Mouse (Mus musculus) frontal cortex, postnatal 25 days (tissue): ENCODE data around the gene Pard3.

Experiments used
- DNase-seq, 2 experiments: peaks; one replicate each; pipeline ENCODE4 v3.0.0; 2022; ENCODE audit warnings: low spot score in 2 of 2

Pard3 gene

DNA sequence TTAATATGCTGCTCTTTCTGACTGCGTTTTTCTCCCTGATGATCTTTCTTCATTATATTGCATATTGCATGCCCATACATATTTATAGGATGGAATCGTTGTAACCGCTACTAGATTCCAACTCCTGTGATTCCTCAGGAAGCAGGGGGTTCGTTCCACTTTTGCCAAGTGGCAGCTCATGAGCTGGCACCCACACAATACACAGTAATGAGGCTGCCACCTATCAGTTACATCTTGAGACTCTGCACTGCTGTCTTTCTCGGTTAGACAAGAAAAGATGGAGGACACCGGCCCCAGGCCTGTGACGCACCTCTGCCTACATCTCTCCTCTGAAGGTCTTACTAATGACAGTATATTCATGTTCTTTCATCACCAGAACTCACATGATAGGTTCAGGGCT lies 364.3 kb downstream of the Pard3 start:
- DNase-seq = no peak

DNA sequence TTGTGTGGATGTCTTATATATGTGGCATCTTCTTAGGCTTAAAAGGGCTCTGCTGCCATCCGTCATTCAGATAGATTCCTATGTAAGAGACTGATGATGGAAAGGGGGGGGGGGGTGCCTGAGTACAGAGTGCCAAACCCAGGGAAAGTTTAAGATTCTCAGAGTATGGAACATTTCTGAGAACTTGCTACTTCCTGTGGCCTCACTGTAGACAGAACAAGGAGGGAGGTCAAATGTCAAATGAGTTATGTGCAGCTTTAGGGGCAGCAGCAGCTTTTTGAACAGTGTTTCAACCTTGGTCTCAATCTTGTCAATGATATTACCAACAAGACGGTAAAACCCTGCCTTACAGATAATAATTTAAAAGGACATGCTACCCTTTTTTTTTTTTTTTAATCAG lies 367.5 kb downstream of the Pard3 start:
- DNase-seq = no peak

DNA sequence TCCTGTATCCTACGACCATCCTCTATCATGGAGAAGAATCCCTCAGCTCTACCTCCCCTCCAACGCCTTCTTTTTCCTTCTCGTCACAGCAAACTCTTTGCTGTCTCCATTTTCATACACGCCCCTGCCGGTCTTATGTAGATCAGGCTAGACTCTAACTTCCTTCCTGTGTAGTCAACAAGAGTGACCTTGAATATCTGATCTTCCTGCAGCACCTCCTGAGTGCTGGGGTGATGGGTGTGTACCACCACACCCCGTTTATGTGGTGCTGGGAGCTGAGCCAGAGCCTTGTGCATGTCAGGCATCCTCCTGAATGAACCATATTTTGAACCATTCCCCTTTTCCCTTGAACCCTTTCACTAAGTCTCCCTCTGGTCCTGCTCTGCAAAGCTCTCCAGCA lies 372.3 kb downstream of the Pard3 start:
- DNase-seq = no peak

DNA sequence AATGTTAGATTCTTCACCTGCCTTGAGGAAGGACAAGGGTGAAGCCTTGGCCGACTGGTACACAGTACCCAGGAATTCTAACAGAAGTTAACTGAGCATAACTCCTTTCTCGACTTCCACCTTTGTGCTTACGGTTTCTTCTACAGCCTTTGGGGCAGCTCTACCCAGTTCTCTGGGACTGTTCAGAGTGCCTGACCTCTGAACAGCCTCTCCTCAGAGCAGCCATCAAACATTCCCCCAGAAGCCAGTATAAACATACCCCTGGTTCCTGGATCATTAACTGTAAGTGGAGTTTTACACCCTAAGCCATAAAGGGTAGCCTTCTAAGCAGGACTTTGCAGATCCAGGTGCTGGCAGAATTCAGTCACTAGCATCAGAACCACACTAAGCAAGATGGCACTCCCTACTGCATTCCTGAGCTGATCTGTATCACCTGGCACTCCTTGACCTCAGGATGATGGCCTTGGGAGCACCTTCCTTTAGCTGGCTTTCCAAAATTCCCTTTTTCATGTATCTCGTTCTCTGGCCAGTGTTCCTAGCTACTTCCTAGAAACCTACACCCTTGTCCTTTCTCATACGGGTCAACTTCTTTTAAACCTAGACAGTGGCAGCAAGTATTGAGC lies 374.0 kb downstream of the Pard3 start:
- DNase-seq = no peak

DNA sequence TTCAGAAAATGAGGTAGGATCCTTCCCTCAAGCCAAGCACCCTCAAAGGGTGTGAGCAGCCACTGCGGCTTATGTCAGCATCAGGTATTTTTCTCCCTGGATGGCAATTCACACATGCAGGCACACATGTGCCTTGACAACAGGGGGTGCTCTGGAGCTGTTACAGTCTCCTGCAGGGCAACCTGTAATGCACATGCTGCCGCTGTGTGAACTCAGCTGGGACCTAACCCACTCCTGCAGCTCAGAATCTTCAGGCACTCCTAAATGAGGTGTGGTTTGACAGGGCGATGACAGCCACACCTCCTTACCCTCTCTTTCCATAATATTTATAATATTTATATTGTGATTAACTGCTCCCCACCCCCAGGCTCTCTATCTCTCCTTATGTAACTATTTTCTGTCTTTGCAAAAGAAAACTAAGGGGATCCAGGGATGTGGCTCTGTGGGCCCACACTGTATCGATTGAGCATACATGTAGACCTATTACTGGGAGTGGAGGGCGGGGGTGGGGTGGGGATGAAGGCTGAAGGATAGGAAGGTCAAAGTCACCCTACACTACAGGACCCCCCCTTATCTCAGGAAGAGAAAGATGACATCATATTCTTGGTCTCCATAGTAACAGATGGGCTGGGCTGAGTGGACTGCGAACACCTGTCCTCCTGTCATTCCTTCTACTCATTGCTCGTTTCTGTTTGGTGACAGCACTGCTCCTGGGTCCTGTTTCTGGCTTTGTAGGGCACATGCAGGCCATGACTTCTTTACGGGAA lies 375.1 kb downstream of the Pard3 start:
- peak; percentile 9 to 40 for DNase-seq

DNA sequence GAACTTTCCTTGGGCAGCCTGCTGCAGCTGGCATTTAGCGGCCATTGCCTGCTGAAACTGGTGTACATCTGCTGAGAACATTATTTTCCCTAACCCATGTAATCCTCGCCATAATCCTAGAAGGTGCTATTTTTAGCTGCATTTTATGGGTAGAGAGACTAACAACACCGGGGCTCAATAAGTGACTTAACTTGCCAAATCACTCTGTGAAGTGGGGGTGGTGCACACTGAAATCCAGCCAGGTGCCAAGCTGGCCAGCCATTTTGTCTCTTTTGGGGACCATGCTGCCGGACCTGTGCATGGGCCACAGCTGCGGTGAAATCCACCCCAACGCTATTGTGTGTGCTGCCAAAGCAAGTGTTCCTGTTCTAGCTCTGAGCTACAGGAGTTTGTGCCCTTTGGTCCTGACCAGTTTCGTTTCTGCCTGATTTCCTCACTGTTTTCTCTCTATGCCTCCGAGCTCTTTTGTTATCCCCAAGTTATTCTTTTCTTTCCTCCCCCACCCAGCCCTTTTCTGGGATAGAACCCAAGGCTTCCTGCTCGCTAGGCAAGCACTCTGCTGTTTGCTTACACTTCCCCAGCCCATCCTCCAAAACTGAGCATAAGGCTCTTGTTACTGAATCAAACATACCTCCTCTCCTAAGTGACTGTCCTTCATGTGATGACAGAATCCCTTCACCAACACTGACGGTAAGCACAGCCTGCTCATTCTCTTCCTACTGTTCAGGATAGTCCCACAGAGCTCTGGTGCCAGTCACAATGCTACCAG lies 375.9 kb downstream of the Pard3 start:
- DNase-seq = no peak

DNA sequence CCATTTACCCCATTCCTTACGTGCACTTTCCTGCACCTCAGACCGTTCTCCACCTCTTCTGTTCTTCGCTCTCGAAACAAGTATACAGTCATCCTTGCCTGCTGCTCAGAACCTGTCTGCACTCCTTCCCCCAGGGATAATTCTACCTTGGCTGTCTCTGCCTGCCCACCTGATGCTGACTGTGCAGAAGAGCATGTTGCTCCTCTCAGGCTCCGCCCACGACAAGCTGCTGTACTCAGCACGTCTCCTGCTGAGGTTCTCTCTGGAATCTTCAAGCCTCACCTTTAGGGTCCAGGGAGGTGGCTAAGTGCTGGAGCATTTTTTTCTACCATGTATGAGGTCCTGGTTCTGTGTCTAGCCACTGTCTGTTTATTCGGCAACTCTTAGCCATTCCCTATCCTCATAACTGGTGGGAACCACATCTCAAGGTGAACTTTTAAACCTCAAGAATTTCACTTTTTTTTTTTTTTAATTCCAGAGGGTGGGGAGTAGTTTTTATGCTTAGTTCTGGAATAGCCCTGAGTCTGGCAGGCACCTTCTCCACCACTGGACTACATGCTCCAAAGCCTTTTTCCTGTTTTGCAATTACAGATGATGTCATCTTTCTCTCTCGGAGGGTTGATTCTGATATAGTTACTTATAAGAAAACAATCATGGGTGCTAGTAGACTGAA lies 376.6 kb downstream of the Pard3 start:
- DNase-seq = no peak

DNA sequence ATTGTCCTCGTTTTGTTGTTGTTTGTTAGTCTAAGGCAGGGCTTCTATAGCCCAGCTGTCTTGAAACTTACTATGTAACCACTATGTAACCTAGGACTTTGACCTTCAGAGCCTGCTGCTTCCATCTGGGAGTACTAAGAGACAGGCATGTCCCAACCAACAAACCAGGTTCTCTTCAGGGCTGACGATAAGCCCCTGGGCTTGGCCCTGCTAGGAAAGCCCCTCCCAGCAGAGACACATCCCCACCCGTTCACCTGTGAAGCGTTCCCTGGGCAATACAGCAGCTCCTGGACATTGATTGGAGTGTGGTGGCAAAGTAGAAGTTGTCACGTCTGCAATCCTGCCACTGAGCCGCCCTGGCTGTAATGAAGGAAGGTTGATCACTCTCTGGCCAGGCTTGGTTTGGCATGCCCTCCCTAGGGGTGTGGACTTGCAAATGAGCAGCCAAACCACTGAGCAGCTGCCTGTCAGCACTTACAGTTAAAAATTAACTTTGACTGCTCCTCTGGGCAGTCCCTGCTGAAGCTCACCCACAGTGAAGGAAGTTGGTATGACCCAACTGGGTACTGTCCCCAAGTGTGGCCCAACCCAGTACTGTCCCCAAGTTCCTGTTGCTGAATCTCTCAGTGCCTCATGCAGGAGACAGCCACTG lies 377.3 kb downstream of the Pard3 start:
- no peak for DNase-seq

DNA sequence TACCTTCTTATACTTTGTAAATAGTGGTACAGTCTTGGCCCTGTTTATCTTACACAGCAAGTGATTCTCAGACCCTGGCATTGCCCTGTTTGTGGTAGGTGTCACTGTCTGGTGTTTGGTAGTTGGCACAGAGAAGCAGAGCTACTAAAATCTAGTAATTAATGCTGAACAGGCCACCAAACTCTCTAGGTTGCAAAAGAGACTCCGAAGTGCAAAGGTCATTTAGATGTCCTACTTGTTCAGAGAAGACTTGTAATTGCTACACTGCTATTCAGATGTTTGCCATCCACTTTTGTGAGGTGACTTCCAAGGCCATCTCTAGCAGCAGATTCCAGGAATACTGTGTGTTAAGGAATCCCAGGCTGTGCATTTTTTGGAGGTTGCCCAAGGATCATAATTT lies 383.7 kb downstream of the Pard3 start:
- DNase-seq = no peak

DNA sequence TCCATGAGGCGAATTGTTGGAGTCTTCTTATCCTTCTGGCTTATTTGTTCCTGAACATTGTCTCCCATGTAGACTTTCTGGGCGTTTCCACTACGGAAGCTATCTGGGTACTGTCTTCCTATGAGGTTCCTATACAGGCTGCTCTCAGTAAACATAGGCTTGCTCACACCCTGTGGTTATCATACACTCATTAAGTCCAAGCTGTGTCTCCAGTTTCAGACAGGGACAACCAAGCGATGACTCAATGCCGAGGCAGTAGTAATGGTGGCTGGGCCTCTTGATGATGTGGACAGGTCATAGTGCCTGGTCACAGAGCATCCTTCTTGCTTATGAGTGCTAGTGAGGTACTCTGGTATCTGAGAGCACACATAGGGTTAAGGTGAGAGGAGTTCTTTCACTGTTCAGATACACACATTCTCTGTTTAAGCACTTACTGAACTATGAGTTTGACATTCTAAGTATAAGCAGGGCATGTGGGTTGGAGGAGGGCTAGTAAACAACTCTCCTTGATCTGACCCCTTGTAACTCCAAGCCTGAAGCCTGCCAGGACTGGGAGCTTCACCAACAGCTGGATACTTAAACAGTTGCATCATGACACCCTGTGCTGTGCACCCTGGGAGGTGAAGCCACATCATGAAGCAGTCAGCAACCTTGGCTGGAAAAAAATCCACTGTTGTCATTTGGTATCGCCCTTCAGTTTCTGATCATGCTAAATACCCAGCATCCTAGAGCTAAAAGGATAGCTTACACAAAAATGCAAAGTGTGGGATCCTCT lies 385.6 kb downstream of the Pard3 start:
- DNase-seq = no peak

DNA sequence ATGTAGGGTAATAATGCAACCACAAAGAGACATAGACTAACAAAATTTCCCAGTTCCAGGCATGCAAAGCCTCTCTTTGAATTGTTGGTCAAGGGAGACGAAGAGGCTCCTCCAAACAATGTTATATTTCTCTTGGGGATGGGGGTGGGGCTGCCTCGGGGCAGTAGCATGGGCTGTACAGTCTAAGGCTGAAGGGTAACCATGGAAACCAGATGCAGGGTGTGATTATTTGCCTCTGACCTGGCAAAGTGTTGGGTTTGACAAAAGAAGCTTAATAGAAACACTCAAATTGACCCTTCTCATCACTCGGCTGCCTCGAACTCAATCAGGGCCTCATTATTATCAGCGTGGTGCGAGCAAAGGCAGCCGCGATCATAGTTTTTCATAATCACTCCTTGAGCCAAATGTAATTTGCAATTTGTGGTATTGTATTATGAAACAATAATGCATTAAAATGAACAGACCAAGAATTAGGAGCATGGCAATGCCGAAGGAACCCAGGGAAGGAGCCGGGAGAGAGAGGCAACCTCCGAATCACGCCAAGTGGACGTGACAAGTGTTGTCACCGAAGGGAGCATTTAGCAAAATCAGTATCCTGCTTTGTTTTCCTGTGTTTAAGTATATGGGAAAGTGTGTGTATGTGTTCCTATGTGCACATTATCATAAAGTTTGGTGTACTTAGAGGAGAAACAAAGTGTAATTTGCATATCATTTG lies 387.4 kb downstream of the Pard3 start:
- DNase-seq = no peak

DNA sequence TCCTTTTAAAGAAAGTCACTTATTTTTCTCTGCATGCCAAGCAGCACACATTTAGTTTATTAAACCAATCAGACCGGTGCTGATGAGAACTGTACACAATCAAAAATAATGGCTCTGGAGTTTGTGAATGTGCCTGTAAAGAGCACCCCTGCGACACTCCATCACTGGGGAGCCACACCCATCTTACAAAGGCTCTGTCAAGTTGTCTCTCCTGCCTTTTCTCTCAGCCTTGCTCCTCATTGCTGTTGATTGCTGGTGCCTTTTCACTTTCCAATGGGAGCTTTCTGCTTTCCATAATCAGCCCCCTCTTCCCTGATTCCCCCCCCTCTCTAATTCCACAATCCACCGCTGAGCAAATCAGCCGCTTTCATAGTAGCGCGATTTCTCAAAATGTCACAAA lies 388.7 kb downstream of the Pard3 start:
- no peak for DNase-seq

DNA sequence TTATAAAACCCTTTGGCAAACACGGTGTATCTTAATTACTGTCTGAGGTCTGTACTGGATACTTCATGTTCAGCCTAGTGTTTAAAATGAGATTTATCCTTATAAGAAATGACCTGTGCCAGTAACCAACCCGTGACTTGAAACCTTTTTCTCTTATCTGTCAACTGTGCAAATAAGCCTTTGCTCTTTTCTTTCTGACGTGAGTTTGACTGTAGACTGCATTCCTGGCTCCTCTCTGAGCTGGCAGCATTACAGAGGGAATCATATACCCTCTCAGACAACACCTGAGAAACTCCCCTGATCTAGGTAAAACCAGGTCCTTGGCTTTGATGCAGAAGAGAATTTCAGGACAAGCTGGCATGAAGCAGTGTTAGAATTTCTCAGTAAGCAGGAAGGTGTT lies 394.2 kb downstream of the Pard3 start:
- DNase-seq = no peak

DNA sequence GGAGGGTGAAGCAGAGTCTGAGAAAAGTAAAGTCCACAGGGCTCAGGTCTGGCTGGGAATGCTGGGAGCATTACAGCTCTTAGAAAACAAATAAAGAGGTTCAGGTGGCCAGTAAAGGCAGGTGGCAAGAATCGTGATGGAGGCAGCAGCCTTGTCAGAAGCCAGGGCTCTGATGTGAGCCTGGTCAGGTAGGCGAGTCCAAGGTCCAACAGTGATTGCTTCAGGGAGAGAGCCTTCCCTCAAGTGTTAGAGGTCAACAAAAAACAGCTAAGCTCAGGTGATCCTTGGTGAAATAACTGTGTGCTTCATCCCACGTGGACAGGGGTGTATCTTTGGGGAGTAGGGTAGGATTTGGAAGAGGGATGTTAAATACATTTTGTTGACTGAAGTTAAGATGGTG lies 397.5 kb downstream of the Pard3 start:
- no peak for DNase-seq

DNA sequence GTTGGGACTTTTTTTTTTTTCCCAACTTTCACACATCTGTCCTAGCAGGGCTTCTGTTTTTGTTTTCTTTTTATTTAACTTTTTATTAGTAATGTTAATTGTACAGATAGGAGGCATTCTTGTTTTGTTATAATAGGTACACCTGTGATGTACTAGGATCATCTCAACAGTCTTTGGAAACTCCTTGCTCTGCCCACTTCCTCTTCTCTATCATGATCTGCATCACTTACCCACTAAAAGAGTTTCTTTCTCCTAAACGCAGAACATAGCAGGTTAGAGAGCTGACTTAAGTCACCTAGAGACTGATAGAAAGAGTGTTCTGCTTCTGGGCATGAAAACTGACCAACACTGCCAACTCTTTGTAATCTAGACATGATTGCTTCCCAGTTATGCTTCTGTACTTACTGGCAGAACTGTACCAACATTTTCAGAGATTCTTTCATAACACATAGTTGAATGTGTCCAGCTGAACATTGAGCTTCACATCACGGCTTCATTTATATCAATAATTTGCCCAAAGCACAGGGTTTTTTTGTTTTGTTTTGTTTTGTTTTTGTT lies 398.8 kb downstream of the Pard3 start:
- DNase-seq = no peak

DNA sequence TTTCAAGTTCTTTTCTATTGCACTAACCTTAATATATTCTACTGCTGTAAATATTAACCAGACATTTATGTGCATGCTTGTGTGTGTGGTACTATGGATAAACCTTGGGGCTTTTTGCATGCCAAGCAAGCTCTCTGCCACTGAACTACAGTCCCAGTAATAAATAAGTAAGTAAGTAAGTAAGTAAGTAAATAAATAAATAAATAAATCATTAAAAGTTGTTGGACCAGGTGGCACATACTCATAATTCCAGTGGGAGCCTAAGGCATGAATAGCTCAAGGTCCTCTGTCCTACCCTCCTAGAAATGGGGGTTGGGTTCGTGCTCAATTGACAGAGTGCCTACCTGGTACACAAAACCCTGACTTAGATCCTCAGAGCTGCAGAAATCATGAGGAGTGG lies 400.6 kb downstream of the Pard3 start:
- no peak for DNase-seq

DNA sequence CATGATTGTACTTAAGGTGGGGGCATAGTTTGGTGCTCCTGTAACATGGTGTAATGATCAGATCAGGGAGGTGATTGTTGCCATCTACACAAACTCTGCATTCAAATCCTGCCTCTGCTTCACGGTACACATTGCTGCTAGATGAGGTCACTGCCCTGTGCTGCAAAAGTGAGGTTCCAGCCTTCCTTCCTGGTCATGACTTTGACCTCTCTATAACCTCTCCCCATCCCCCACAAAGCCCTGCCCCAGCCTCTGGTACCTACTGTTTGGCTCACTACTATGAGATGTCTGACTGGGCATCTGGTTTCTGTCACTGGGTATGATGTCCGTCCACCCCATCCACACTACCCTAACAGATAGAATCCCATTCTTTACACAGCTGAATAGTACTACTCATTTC lies 408.5 kb downstream of the Pard3 start:
- no peak for DNase-seq

DNA sequence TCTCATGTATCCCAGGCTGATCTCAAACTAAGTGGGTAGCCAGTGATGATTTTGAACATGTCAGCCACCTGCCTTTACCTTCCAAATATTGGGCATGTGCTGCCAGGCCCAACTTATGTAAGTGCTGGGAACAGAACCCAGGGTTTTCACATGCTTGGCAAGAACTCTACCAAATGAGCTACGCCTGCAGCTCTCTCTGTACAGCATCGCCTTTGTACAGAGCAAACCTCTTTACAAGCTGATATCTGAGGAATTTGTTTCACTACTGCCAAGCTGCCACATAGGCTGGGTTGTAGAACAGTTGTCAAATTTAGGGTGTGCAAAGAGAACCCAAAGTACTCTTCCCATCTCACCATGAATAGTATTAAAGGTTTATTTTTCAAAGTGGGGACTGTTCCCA lies 416.3 kb downstream of the Pard3 start:
- DNase-seq = no peak

DNA sequence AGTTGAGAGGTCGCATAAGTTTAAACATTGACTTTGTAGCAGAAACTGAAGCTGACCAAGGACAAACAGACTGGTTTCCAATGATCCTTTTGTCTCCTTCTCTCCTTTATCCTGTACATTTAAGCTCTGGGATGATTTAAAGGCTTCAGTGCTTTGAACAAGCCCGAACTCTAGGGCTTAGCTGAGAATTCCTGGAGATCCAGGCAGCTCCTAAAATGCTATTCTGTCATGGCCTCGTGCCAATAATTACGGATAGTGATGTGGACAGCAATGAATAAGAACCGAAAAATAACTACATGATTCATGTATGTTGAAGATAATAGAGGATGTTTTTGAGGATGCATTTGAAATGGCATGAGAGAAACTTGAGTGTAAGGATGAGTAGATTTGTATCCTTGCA lies 421.9 kb downstream of the Pard3 start:
- no peak for DNase-seq

DNA sequence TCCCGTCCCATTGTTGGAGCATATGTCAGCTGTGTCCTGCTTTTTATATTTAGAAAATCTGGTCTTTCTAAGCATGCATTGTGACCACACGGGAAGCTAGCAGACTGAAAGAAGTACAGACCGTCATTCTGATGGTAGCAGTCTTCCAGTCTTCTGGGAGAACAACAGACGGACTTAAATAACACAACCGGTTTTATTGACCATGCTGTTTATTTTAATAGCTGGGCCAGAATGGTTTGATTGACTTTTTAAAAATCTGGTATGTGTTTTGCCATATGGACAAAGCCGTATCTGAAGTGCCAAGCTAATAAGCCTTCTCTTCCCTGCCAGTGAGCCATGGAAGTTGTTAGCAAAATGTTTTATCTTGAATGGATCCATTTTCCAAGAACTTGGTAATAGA lies 428.3 kb downstream of the Pard3 start:
- DNase-seq = no peak
